Comparison of ENCODE assay signal across 24 mouse cellular contexts in genomic region chr3:123952121-123952520, GRCm38 (mm10).
"Had no signal": no experiment of that assay in that cellular context is flagged by ENCODE, and none has a peak within 500 bp of the region (broad histone marks: within the 10 kb centered on the region; RNA-seq: fewer than 3 reads in every experiment).

No protein-coding gene starts in this region.

- H3K36me3 ChIP-seq: heart, embryonic 10.5 days; heart, embryonic 13.5 days; heart, embryonic 15.5 days; hindbrain, embryonic 13.5 days; hindbrain, embryonic 15.5 days; kidney, embryonic 15.5 days; limb, embryonic 13.5 days; limb, embryonic 15.5 days; liver, embryonic 12.5 days had no signal

- DNase-seq: gastrocnemius, postnatal 14 days; gastrocnemius, postnatal 36 days; kidney, adult 11 months; kidney, adult 2 months; kidney, adult 9 months; kidney, postnatal 14 days; kidney, postnatal 36 days; layer of hippocampus, adult 9-11 months; layer of hippocampus, postnatal 36 days; left cerebral cortex, postnatal 4 days had no signal

- H3K27me3 ChIP-seq: heart, embryonic 13.5 days; heart, embryonic 15.5 days; hindbrain, embryonic 13.5 days; hindbrain, embryonic 15.5 days; kidney, embryonic 15.5 days; limb, embryonic 13.5 days; limb, embryonic 15.5 days; liver, embryonic 12.5 days had no signal

- ATAC-seq: hindbrain, postnatal 0 days; intestine, embryonic 16.5 days; liver, embryonic 12.5 days had no signal

- H3K4me2 ChIP-seq: heart, embryonic 13.5 days; heart, embryonic 15.5 days; hindbrain, embryonic 13.5 days; hindbrain, embryonic 15.5 days; kidney, embryonic 15.5 days; limb, embryonic 13.5 days; limb, embryonic 15.5 days; liver, embryonic 12.5 days had no signal

- H3K9me3 ChIP-seq: heart, embryonic 10.5 days; heart, embryonic 13.5 days; heart, embryonic 15.5 days; hindbrain, embryonic 13.5 days; hindbrain, embryonic 15.5 days; kidney, embryonic 15.5 days; limb, embryonic 13.5 days; limb, embryonic 15.5 days; liver, embryonic 12.5 days had no signal

- H3K4me3 ChIP-seq: heart, adult 2 months; heart, embryonic 10.5 days; heart, embryonic 13.5 days; heart, embryonic 15.5 days; hindbrain, embryonic 13.5 days; hindbrain, embryonic 15.5 days; kidney, embryonic 15.5 days; limb, embryonic 13.5 days; limb, embryonic 15.5 days; liver, embryonic 12.5 days had no signal

- H3K9ac ChIP-seq: heart, embryonic 13.5 days; heart, embryonic 15.5 days; hindbrain, embryonic 13.5 days; hindbrain, embryonic 15.5 days; kidney, embryonic 15.5 days; limb, embryonic 13.5 days; limb, embryonic 15.5 days; liver, embryonic 12.5 days; liver, embryonic 14.5 days had no signal

- H3K27ac ChIP-seq: heart, adult 2 months; heart, embryonic 10.5 days; heart, embryonic 13.5 days; heart, embryonic 15.5 days; hindbrain, embryonic 13.5 days; hindbrain, embryonic 15.5 days; hindbrain, postnatal 0 days; kidney, embryonic 15.5 days; kidney, postnatal 0 days; limb, embryonic 13.5 days; limb, embryonic 15.5 days; liver, embryonic 12.5 days; liver, embryonic 14.5 days had no signal

- H3K4me1 ChIP-seq: heart, embryonic 10.5 days; heart, embryonic 13.5 days; heart, embryonic 15.5 days; hindbrain, embryonic 13.5 days; hindbrain, embryonic 15.5 days; kidney, embryonic 15.5 days; limb, embryonic 13.5 days; limb, embryonic 15.5 days; liver, embryonic 12.5 days had no signal
